Mouse (Mus musculus): ENCODE measurements around the gene Krt31.

Gene Krt31

DNA sequence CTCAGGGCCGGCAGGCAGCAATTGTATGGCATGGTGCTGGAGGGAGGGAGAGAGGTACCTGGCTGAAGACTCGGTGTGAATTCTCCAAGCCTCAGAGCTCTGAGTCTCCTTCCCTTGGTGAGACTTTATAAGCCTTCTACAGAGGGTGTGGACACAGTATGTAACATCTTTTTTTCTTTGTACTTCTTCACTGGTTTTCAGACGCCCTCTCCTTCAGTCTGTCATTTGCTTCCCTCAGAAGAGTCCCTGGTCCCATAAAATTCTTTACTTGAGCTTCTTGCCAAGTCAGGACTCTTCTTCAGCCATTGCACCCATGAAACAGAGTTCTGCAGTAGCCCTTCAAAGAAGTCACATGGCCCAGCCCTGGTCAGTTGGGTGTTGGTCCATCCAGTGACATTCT, at the start of gene Krt31:
TSS of gene Krt31 (minus strand) at position 101 of the 400 bp plus-strand sequence.
- no peak for DNase-seq (ENCODE audit: extremely low spot score, low spot score)

DNA sequence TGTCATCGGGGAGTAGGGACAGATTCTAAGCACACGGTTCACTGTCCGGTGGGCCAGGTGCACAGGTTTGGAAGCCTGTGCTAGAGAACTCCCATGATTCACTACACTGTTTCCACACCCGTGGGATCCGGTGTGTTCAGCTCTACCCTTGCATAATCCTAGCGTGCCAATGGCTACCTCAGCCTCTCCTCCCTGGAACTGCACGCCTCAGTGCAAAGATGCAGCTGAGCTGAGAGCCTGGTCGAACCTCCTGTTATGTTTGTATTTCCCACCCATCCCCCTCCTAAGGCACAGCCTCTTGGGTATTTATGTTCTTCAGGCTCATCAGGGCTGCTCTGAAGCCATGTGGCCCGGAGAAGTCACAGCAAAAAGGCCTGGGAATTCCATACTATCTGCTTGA, 47.5 kb upstream of the Krt31 start:
- no peak for DNase-seq (ENCODE audit: extremely low spot score, low spot score)

DNA sequence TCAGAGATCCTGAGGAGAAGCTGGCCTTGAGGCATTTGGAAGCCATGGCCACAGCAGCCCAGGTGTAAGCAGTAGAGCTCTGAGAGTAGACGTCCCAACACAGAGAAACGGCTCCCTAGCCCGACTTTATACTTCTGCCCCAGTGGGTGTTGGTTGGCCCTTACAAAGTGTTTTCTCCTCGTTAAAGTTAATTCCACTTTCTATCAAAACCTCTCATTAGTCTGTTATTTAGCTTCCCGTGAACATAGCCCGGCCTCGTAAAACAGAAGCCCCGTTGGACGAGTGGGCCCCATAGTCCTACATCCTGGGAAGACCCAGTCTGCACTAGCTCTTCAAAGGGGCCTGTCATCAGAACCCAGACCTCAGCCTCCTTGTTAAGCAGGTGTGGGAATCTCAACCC, 45.8 kb upstream of the Krt31 start, which contains the start of gene Krt35:
TSS of gene Krt35 (minus strand) at position 101 of the 400 bp plus-strand sequence.
- no peak for DNase-seq (ENCODE audit: extremely low spot score, low spot score)

DNA sequence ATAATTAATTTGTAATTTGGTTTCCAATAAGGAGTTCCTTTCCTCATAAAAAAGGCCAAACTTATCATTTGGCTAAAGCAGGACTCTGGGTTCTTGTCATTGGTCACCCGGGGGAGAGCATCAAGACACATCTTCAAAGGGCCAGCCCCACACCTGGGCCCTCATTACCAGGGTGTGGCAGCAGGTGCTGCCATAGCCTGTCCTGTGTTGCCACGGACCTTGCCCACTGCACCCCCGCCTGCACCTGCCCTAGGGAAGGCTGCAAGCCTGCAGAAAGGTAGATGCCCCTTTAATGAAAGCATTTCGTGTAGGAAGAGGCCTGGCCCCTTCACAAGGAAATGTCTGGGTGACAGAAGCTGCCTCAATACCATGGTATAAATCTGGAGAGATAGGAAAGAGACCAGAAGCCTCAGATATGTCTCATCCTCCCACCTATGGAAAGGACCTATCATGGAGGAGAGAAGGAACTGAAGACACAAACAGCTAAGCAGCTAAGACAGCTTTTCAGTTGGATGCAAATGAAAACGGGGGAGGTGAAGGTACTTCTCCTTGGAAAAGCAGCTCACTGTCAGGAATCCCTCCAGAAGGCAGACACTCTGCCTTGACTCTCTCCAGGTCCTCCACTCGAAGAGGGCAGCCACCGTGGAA, 38.2 kb upstream of the Krt31 start:
- DNase-seq (ENCODE audit: extremely low spot score, low spot score) = no peak

DNA sequence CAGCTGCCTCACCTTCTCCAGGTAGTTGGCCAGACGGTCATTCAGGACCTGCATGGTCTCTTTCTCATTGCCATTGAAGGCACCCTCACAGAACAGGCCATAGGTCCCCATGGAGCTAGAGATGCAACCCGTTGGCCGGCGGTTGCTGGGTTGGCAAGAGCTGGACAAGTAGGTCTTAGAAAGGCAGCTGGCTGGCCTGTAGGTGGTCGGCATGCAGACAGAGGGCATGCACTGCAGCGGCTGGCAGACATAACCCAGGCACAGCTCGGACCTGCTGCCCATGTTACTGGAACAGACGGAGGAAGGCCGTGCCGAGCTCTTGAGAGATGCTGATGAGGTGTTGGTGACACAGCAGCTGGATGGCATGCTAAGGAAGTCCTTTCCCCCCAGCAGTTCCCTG, 37.5 kb upstream of the Krt31 start, which contains the start of gene Krt32:
TSS of gene Krt32 (minus strand) at position 366 of the 400 bp plus-strand sequence.
- no peak for DNase-seq (ENCODE audit: extremely low spot score, low spot score)

DNA sequence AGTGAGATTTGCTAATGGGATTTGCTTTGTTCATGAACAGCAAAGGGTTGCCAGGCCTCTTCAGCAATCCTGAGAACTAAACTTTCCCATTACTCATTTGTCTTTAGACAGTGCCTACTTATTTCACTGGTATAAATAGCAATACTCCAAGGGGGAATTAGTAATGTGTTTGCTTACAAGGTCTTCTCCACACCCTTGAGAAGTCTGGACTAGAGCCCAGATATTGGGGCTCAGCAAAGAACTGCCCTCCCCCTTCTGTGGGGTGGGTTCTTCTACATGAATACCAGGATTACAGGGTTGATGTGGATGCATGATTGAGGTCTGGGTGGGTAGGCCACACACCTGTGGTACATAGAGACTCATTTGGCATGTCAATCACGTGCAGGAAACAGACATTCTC, 23.5 kb upstream of the Krt31 start:
- no peak for DNase-seq (ENCODE audit: extremely low spot score, low spot score)

DNA sequence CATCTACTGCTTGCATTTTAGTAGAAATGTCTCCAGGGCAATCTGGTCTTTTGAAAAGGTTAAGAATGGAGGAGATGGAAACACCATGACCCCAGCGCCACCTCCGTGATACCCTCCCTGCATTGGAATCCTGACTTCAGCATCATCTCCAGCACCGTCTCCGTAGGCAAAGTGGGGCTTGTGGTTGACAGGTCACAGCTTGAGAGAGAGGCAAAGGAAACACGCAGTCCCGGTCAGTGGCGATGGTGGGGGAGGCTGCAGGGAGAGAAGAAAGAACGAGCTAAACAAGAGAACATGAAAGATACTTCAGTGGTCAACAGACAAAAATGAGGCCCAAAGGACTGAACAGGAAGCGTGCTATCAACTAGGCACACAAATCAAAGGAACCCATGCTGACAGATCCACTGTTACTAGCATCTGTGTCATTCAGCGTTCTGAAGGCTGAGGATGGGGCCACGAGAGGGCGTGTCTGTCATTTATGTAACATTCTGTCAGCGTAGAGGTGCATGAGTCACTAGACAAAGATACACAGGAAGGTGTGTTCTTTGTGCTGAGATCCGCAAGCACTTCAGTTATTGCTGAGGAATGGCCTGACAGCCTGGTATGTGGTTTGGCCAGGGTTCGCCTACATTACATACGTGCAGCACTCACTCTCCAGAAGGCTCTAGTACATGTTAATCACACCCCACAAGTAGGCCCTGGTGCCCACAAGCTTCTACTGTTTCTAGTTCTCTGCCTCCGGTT, 17.1 kb upstream of the Krt31 start:
- no peak for DNase-seq (ENCODE audit: extremely low spot score, low spot score)

DNA sequence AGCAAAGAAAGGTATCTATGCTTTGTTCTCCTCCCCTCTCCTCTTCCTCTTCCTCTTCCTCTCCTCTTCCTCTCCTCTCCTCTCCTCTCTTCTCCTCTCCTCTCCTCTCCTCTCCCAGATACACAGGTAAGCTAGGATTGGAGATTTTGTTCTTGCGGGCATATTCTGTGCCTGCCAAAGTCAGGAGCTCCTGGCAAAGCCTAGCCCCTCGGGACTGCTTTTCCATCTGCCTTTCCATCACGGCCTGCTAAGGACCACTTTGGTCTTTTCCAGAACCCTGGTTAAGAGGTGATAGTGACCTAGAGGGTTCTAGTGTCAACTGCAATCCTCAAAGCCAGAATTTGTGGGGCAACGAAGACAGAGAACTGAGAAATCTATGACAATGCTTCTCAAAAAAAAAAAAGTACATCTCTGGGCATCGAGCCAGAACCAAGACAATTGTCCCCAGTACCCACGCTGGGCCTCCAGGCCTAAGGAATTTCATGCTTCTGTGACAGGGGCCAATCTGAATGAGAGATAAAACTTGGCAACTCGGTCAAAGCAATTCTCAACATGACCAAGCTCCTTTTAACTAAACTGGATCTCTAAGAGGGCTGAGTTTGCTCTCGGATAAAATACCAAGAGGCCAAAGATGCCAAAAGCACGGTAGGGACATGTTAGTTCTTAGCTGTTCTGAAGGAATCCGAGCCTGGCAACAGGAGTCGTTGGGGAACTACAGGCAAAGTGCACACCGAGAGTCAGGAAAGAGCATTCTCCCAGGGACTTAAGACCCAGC, 16.1 kb upstream of the Krt31 start:
- DNase-seq (ENCODE audit: extremely low spot score, low spot score) = no peak

DNA sequence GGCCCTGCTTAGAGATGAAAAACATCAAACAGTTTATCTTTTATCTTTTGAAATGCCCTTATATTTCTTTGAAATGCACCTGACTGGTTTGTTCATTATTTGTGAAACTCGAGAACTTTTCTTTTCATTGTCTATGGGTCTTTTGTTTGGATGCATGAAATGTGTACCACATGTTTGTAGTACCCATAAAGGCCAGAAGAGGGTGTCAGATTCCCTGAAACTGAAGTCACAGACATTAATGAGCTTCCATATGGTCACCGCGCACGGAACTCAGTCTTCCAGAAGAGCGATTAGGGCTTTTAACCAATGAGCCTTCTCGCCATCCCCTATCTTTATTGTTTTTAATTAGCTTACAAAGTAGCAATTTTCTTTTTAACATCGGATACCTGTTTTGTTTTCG, 8.5 kb upstream of the Krt31 start:
- DNase-seq (ENCODE audit: extremely low spot score, low spot score) = no peak

DNA sequence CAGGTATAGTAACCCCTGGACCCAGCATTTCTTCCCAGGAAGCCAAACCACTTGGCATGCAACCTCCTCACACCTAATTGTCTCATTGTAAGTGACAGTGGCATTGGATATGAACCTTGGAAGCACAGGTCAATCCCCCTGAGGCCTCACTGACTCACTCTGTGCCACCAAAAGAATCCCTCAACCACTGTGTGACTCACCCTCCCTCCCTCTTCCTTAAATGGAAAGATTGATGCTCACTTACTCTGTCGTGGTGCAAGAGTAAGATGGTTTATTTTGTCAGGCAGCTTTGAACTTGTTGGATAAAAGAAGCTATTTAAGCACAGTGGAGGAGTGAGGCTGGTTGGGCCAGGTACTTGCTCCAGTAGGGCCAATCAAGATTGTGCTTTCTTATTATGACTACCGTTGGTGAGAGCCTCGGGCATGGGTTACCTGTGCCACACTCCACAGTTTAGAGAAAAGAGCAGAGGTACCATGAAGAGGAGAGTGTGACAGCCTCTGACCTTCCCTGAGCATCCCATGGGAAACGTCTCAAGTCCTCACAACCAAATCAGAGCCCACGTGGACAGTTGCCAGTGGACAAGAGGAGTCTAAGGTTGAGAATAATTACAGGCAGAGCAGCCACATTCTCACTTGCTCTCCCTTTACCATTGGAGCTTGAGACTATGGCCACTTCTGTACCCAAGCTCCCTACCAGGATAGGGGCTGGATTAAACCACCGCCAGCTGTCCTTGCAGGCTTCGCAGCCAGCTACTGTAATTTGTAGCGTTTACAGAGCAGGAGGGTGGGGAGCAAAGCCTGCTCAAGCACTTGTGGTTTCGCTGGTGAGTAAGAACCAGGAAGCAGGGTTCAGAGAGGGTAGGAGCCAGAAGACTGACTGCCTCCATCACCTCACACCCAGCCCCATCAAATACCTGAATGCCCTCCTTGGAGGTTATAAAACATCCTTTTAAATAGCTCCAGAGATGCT, 5.6 kb upstream of the Krt31 start:
- DNase-seq (ENCODE audit: extremely low spot score, low spot score) = no peak

DNA sequence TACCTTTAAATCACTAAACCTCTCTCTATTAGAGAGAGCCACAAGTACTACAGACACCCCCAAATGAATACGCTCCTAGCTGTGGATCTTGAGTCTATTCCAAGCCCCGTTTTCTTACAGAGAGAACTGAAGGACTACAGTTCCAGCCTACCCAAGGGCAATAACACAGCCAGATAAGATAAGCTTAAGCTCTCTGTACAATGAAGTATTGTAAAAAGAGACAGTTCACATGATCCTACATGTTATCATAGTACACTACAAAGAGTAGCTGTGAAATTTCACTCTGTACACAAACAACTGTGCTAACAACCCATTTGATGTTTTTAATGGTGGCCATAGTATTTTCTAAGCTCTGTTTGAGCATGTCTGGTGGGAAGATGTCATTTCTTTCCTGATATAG, 3.2 kb downstream of the Krt31 start:
- no peak for DNase-seq (ENCODE audit: extremely low spot score, low spot score)

DNA sequence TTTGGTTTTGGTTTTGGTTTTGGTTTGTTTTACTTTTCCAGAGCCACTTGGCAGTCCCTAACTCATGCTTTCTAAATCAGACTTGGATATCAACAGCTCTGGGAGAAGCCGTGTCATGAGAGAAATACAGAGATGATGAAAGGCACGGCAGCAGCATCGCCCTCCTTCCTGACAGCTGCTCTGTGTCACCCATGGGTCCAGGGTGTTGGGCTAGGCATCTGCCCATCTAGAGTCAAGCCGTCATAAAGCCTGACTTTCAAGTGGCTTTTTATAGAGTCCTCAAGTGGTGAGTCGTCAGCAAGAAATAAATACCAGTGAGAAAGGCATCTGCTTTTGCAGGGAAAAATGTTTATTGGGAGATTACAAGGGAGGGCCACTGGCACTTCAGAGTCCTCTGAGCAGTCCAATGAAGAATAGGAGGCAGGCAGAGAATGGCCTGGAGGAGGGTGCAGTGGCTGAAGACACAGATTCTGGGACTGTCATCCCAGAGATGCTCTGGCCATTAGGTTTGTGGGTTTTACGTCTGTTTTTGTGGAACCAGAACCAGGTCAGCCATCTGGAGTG, 4.0 kb downstream of the Krt31 start:
- no peak for DNase-seq (ENCODE audit: extremely low spot score, low spot score)

DNA sequence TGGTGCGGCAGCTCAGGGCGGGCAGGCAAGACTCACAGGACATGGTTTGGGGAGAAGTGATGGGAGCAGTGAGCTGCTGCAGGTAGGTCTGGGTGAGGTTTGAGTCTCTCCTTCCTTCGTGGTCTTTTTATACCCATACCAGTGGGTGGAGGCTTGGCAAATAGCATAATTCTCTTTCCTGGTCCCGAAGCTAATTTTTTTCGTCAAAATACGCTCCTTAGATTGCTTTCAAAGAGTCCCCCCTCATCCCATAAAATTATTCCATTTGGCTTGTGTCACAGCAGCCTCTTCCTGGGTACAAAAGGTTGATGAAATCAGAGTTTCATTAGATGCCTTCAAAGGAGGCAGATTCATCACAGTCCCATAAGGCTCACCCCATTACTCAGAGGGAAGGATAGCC, 8.9 kb downstream of the Krt31 start, which contains the start of gene Krt34:
TSS of gene Krt34 (minus strand) at position 101 of the 400 bp plus-strand sequence.
- no peak for DNase-seq (ENCODE audit: extremely low spot score, low spot score)

DNA sequence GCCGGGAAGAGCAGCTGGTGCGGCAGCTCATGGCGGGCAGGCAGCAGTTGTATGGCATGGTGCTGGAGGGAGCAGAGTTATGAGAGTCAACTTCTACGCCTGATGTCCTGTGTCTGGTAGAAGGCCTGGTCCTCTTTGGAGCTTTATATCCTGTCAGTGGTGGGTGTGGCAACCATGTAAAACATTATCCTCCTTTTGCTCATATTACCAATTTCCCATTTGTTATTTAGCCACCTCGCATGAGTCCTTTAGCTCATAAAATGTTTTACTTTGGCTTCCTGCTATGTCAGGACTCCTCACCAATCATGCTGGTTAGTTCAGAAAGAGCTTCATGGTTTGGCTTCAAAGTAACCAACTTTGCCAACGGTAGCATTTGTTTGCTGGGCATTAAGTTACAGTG, 20.6 kb downstream of the Krt31 start, which contains the start of gene Krt33b:
TSS of gene Krt33b (minus strand) at position 101 of the 400 bp plus-strand sequence.
- no peak for DNase-seq (ENCODE audit: extremely low spot score, low spot score)

DNA sequence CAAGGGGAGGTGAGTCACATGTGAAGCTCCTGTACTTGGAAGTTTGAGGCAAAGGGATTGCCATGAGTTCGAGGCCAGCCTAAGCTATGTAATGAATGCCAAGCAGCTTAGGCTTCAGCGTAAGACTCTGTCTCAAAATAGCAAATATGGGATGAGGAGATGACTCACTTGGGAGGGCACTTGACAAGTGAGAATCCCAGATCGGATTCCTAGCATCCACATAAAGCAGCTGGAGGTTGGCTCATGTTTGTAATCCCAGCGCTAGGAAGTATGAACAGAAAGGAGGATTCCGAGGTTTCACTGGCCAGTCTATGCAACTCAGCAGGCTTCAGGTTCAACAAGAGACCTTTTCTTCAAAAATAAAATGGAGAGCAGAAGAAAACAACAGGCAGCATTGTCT, 28.9 kb downstream of the Krt31 start:
- DNase-seq (ENCODE audit: extremely low spot score, low spot score) = no peak

DNA sequence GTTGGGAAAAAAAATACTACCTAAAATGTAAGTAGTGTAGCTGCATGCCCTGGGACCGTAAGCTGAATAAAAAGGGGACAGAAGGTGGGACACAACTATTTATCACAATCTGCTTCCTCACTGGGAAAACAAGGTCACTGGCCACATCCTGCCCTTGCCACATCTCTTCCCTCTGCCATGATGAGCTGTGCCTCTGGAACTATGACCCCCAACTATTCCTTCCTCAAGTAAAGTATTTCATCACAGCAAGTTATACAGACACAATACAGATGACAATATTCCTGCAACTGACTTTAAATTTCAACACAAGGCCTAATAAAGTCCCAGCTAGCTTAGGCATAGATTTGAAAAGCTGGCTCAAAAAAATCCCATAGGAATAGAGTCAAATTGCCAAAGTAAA, 30.9 kb downstream of the Krt31 start:
- DNase-seq (ENCODE audit: extremely low spot score, low spot score) = no peak

DNA sequence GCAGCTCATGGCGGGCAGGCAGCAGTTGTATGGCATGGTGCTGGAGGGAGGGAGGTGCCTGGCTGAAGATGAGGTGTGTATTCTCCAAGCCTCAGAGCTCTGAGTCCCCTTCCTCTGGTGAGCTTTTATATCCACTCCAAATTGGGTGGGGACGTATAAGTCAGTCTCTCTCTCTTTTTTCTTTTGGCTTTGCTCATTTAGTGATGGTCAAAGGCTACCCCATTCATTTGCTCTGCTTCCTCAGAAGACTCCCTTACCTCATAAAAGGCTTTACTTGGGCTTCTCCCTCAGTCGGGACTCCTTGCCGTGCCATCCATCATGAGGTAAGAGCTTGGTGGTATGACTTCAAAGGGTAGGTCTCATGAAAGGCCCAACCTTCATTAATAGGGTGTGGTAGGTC, 34.2 kb downstream of the Krt31 start, which contains the start of gene Krt33a:
TSS of gene Krt33a (minus strand) at position 101 of the 400 bp plus-strand sequence.
- no peak for DNase-seq (ENCODE audit: extremely low spot score, low spot score)

DNA sequence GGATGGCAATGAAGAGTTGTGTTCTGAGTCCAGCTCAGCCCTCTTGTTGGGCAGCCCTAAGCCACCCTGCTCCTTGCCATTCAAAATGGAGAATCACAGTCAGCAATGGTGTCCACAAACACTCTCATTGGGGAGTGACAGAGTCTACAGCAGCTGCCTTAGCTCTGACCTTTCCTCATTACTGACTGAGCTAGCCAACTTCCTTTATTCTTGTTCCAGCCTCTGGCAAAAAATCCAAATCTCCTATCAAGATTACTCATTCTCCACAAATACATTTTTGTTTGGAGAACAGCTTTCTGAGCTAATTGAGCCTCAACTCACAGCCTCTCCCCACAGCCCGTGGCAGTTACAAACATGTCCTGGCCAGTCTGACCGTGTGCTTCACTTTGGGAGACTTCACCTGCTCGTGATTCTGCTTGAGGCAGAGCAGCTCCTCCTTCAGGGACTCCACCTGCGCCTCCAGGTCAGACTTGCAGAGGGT, 36.6 kb downstream of the Krt31 start:
- DNase-seq (ENCODE audit: extremely low spot score, low spot score) = no peak

DNA sequence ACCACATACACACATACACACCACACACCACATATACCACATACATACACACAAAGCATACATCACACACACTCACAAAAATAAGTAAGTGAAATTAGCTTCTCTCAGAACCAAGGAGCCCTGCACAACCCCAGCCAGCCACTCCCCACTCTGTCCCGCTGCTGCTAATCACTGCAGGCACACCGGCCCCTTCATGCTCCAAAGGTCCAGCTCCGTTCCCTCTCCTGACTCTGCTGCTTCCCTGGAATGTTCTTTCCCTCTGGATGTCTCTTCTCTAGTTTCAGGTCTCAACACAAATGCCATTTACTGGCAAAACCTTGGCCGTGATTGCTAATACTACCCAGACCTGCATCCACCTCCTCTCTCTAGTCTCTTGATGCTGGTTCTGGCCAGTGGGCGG, 39.7 kb downstream of the Krt31 start:
- no peak for DNase-seq (ENCODE audit: extremely low spot score, low spot score)

DNA sequence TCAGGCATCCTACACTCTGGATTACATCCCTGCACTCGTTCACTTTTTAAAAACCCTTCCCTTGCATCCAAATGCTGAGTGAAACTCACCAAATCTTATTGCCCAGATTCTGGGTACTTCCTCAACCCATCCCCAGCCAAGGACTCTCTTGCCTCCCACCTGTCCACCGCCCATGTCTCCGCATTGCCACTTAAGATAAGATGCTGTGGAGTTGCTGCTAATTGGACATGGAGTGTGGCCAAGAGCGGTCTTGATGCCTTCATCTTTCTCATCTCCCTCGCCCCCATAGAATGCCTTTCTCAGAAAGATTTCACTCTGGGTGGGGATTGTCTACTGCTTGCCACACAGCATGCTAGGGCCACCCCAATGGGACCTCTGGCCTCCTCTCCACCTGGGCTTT, 42.0 kb downstream of the Krt31 start:
- no peak for DNase-seq (ENCODE audit: extremely low spot score, low spot score)

Data from neural tube, embryonic 10.5 days (tissue).